Mouse (Mus musculus) left cerebral cortex, postnatal 36 days (tissue): ENCODE data around the gene Tti1. TPM values are rescaled to one million over a fixed set of nuclear protein-coding genes. Genes with fewer than 3 reads are reported as not detected.

Source experiments
- DNase-seq, 2 experiments: peaks; one replicate each; pipeline ENCODE4 v3.0.0; 2021 to 2022; ENCODE audit warnings: low spot score in 2 of 2, mixed read lengths in 1 of 2
- intact Hi-C: fragments of 180-260 bp; cut with DNase I; formaldehyde crosslinking; loops from one replicate; pipeline ENCODE4 v1.15.1; 2025
- total RNA-seq, 2 experiments: library from RNA; stranded (reverse); gene quantifications; 2 replicates each; pipeline ENCODE4 v1.2.3; 2021

Gene Tti1
- total RNA-seq, 2 experiments from 2014 or later, result 19.7 to 21.1 TPM

DNA sequence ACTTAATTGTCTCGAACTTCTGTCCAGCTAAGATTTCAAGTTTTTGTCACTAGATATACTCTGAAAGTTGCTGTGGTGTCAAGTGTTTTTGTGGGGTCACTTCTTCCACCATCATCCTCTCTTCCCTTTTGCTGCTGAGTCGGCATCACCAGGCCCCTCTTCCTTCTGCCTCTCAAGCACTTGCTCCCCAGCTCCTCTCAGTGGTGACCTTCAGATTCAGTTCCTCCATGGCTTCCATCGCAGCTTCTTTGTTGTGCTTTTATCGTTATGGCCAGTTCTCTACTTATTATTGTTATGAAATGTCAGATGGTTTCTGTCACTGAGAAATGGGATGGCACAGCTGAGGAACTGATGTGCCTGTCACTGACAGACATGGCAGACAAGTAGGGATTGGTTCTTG lies 18.0 kb upstream of the Tti1 start:
- intact Hi-C loops, result loop anchor here (5.0 kb wide), 2 partner anchors 161 to 439 kb away; no protein-coding TSS in a partner anchor
- DNase-seq, result no peak

DNA sequence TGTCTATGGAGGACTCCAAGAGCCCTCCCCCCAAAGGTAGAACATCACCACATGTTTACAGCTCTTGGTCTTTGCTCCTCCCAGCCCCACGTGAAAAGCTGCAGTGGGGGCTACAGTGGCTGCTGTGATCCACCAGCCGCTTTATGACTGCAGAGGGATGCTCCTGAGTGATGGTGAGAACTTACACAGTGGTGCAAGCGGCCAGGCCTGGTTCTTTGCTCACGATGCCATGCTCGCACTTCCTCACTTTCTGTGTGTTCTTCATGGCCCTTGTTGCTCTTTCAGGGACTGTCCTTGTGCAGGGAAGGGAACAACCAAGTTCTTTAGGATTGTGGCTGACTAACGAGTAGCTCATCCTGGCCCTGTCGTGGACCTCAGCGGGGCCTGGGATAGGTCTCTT lies 15.3 kb upstream of the Tti1 start:
- DNase-seq, result no peak
- intact Hi-C loops, result no loop called here

GRCm38 (mm10) chr2:158040396-158040795 lies 12.2 kb upstream of the Tti1 start:
- intact Hi-C loops, result no loop called here
- DNase-seq, result no peak

DNA sequence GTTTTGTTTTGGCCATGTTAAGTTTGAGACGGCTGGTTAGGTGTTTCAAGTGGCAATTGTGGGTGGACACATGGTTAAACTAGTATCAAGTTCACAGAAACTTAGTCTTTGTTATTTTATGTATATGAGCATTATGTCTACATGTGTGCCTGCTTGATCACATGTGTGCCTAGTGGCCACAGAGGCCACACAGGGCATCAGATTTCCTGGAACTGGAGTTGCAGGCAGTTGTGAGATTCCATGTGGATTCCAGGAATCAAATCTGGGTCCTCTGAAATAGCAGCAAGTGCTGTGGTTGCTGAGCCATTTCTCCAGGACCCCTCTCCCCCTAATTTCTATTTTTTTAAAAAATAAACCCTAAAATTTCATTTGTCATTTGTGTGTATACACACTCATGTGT lies 11.4 kb upstream of the Tti1 start:
- DNase-seq, result no peak
- intact Hi-C loops, result no loop called here

- no peak for DNase-seq
- intact Hi-C loops, result no loop called here
Measured at GRCm38 (mm10) chr2:158037571-158037970, 9.3 kb upstream of the Tti1 start.

- DNase-seq, result no peak
- intact Hi-C loops, result no loop called here
Measured at GRCm38 (mm10) chr2:158036953-158037352, 8.7 kb upstream of the Tti1 start.

GRCm38 (mm10) chr2:158036408-158036807 lies 8.2 kb upstream of the Tti1 start:
- intact Hi-C loops, result no loop called here
- DNase-seq, result no peak

DNA sequence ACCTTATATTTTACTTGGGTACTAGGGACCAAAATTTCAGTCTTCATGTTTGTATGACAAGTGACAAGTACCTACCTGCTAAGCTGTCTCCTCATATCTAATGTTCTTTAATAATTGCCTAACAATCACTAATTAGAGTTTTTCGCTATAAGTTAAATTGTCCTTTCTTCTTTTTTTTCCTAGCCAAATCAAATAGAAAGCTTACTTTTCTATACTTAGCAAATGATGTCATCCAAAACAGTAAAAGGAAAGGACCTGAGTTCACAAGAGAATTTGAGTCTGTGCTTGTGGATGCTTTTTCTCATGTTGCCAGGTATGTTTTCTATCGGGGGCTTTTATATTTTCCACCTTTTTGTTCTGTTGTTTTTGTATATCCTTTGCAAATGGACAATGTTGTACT lies 7.6 kb upstream of the Tti1 start:
- intact Hi-C loops, result no loop called here
- no peak for DNase-seq

DNA sequence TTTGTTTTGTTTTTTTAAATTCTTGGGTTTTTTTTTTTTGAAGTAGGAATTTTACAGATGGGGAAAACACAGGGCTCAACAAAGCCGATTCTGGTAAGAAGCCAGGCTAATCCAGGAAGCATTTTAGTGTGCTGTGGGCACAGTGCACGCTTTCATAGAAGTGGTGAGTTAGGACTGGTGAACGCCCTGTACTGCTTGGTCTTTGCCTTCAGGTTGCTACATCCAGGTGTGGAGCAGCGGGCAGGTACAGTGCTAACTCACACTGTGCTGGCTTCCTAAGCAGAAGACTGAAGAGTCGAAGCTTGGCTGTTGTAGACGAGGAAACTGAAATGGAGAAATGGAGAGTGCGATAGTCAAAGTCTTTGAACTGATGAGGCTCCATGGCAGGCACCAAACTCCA lies 1.8 kb upstream of the Tti1 start:
- intact Hi-C loops, result no loop called here
- DNase-seq, result no peak

GRCm38 (mm10) chr2:158027855-158028353 lies 329 bp downstream of the Tti1 start:
- intact Hi-C loops, result no loop called here
- DNase-seq, result no peak

DNA sequence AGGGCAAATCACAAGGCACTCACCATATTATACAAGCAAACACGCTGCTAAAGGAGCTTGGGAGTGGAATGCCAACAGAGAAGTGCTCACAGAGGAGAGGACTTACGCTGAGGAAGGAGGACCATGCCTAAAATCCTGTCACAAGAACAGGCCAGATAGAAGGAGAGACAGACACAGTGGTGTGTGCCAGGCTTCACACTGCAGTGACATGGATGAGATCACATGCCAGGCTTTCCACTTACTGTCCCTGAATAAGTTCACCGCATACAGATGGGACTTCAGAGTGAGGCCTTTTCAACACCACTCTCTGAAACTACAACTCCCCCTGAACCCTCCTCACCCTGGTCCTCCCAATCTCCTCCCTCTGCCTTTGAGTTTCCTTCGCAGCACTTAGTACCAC lies 10.9 kb downstream of the Tti1 start:
- DNase-seq, result no peak
- intact Hi-C loops, result no loop called here

GRCm38 (mm10) chr2:158012608-158013007 lies 15.6 kb downstream of the Tti1 start:
- no peak for DNase-seq
- intact Hi-C loops, result no loop called here

GRCm38 (mm10) chr2:158009373-158009772 lies 18.9 kb downstream of the Tti1 start:
- intact Hi-C loops, result no loop called here
- no peak for DNase-seq

DNA sequence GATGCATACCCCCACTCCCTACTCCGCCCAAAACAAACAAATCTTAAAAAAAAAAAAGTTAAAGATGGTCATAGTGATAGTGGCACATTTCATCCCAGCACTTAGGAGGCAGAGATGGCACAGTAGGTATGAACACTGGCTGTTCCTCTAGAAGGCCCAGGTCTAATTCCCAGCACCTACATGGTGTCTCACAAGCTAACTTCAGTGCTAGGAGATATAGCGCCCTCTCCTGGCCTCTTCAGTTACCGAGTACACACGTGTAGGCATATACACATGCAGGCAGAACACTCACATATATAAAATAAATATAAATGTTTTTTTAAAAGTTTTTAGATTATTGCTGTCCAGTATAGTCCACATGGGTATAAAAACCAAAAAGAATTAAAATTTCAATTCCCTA lies 22.6 kb downstream of the Tti1 start:
- intact Hi-C loops, result no loop called here
- DNase-seq, result no peak

- DNase-seq, result no peak
- intact Hi-C loops, result no loop called here
Measured at GRCm38 (mm10) chr2:158004620-158005019, 23.6 kb downstream of the Tti1 start.

- no peak for DNase-seq
- intact Hi-C loops, result no loop called here
Measured at GRCm38 (mm10) chr2:157998817-157999216, 29.4 kb downstream of the Tti1 start.

GRCm38 (mm10) chr2:157992501-157992900 lies 35.7 kb downstream of the Tti1 start:
- no peak for DNase-seq
- intact Hi-C loops, result no loop called here

- intact Hi-C loops, result no loop called here
- DNase-seq, result no peak
Measured at GRCm38 (mm10) chr2:157991026-157991425, 37.2 kb downstream of the Tti1 start.

- intact Hi-C loops, result loop anchor here (5.0 kb wide), 1 partner anchor 63 kb away; no protein-coding TSS in a partner anchor
- no peak for DNase-seq
Measured at GRCm38 (mm10) chr2:157989946-157990345, 38.3 kb downstream of the Tti1 start.

DNA sequence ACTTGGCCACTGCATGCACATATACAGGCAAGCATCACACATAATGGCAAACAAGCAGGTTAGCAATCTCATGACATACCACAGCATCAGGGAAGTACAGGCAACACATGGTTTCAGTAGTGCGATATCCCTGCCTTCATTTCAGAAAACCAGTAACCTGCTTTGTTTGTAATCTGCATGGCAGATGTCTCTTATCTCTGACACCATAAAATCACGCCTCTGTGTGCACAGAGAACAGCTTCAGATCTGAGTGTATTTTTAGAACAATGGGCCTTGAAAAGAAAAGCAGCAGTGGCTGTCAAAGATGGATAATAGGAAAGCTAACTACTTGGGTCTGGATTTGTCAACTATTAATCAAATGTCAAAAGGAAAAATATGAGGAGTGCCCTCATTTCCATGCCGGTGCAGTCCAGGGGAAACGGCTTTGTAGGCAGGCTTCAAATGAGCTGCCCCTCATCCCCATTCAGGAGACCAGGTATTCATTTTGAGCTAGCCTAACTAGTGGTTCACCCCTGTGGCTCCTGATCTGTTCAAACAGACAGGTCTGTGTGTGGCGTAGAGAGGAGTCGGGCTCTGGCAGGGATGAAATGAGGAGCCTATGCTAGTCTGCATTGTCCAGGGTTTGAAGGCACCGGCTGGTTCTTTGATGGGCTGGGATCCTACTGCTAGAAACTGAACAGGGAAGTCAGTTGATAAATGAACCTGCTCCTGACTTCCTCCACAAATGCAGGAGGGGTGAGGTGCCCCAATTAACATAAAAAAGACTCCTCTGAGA lies 39.6 kb downstream of the Tti1 start:
- intact Hi-C loops, result loop anchor here (5.0 kb wide), 1 partner anchor 61 kb away; no protein-coding TSS in a partner anchor
- DNase-seq, result no peak

- intact Hi-C loops, result loop anchor here (5.0 kb wide), 1 partner anchor 59 kb away; no protein-coding TSS in a partner anchor
- DNase-seq, result no peak
Measured at GRCm38 (mm10) chr2:157986235-157986634, 42.0 kb downstream of the Tti1 start.
